Comparison of ENCODE assay signal across 26 mouse cellular contexts in genomic region chr5:18027531-18027930, GRCm38 (mm10).
"Had no signal": no experiment of that assay in that cellular context is flagged by ENCODE, and none has a peak within 500 bp of the region (broad histone marks: within the 10 kb centered on the region; RNA-seq: fewer than 3 reads in every experiment).

No protein-coding gene starts in this region.

- H3K4me2 ChIP-seq: heart, embryonic 11.5 days; heart, embryonic 13.5 days; heart, embryonic 15.5 days; hindbrain, embryonic 13.5 days; hindbrain, embryonic 15.5 days; kidney, embryonic 15.5 days; limb, embryonic 13.5 days; limb, embryonic 15.5 days; liver, embryonic 12.5 days had no signal

- H3K9ac ChIP-seq: heart, embryonic 13.5 days; heart, embryonic 15.5 days; hindbrain, embryonic 13.5 days; hindbrain, embryonic 15.5 days; kidney, embryonic 15.5 days; limb, embryonic 13.5 days; limb, embryonic 15.5 days; liver, embryonic 12.5 days had no signal

- H3K4me1 ChIP-seq: heart, embryonic 13.5 days; heart, embryonic 15.5 days; hindbrain, embryonic 13.5 days; hindbrain, embryonic 15.5 days; kidney, embryonic 15.5 days; limb, embryonic 13.5 days; limb, embryonic 15.5 days; liver, embryonic 12.5 days had no signal

- H3K9me3 ChIP-seq: heart, embryonic 13.5 days; heart, embryonic 15.5 days; hindbrain, embryonic 13.5 days; hindbrain, embryonic 15.5 days; kidney, embryonic 15.5 days; limb, embryonic 13.5 days; limb, embryonic 15.5 days; liver, embryonic 12.5 days had no signal

- DNase-seq: gastrocnemius, postnatal 14 days; gastrocnemius, postnatal 36 days; heart, adult 11 months; heart, adult 2 months; heart, postnatal 14 days; heart, postnatal 36 days; kidney, adult 11 months; kidney, adult 2 months; kidney, adult 9 months; kidney, postnatal 14 days; kidney, postnatal 36 days; layer of hippocampus, adult 9-11 months; layer of hippocampus, postnatal 36 days; left cerebral cortex, postnatal 4 days had no signal

- ATAC-seq: hindbrain, postnatal 0 days; intestine, embryonic 16.5 days; liver, embryonic 12.5 days had no signal

- H3K27me3 ChIP-seq: heart, embryonic 13.5 days; heart, embryonic 15.5 days; hindbrain, embryonic 15.5 days; kidney, embryonic 15.5 days; limb, embryonic 13.5 days; limb, embryonic 15.5 days; liver, embryonic 12.5 days had no signal

- H3K27ac ChIP-seq: heart, adult 2 months; heart, embryonic 13.5 days; heart, embryonic 15.5 days; hindbrain, embryonic 13.5 days; hindbrain, embryonic 15.5 days; hindbrain, postnatal 0 days; kidney, embryonic 15.5 days; kidney, postnatal 0 days; limb, embryonic 13.5 days; limb, embryonic 15.5 days; liver, embryonic 12.5 days had no signal

- H3K4me3 ChIP-seq: heart, adult 2 months; heart, embryonic 13.5 days; heart, embryonic 15.5 days; hindbrain, embryonic 13.5 days; hindbrain, embryonic 15.5 days; kidney, embryonic 15.5 days; limb, embryonic 13.5 days; limb, embryonic 15.5 days; liver, embryonic 12.5 days had no signal

- H3K36me3 ChIP-seq: heart, embryonic 13.5 days; heart, embryonic 15.5 days; hindbrain, embryonic 13.5 days; hindbrain, embryonic 15.5 days; kidney, embryonic 15.5 days; limb, embryonic 13.5 days; limb, embryonic 15.5 days; liver, embryonic 12.5 days had no signal
